Mouse (Mus musculus) bone marrow, adult 2 months (tissue): ENCODE results near the gene C3.
A peak's percentile ranks its signal among the peaks of the same experiment; 100 is the strongest.

Experiments
- CTCF ChIP-seq: fragments of 200-500 bp; IDR thresholded peaks from 2 replicates; pipeline ENCODE4 v1.5.1; 2011; ENCODE audit warnings: low read length, control low read depth; ENCODE audit not compliant: control insufficient read depth, insufficient read depth
- POLR2A ChIP-seq: fragments of 200-500 bp; IDR thresholded peaks from 2 replicates; pipeline ENCODE4 v1.6.1; 2011; ENCODE audit warnings: low read depth, mild to moderate bottlenecking, control low read depth, low read length, borderline replicate concordance; ENCODE audit not compliant: control insufficient read depth

DNA sequence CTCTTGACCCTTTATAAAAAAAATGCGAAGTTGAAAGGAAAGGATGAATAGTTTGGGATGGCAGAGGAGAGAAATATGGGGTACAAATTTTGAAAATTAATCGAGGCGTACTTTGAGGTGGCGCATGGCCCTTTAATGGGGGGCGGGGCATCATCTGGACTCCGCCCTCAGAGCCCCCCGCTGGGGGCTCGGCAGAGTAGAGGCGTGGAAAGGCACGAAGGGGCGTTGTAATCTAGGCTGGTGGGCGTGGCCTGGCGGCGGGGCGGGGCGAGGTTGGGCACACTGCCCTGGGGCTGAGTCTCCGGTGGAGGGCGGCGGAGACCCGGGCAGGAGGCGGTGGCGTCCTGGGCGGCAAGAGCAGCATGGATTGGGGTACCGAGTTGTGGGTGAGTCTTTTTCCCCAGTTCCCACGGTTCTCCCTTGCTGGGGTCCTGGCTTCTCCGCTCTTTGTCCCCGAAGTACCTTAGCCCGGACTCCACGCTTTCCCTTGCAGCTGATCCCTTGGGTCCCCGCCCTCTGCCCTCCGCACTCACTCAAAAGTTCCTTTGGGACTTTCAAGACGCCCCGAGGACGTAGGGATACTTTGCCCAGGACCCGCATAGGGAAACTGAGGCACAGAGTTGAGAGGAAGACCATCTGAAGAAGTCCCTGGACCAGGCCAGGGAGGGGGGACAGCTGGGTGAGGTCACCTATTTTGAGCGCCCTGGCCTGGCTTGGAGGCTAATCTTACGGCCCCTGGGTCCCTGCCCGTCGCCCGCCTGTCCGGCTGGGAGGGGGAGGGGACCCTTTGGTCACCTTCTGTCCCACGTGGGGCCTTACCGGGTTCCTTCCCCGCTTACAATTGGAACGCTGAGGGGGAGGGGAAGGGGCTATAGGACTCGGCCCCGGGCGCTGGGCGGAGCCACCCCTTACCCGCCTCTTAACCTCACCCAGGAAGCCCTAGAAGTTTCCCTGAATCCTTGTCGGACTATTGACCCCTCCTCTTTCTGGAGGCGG lies 21.5 kb upstream of the C3 start, which contains the start of gene Trip10:
- TF ChIP-seq CTCF (peak; percentile 36; the same call in 1 of the 2 replicates), POLR2A (peak; percentile 40; the same call in 1 of the 2 replicates)
